Mouse (Mus musculus) liver, embryonic 14.5 days (tissue): Measurements from ENCODE around the gene Icam4.

Experiments
- CTCF ChIP-seq: IDR thresholded peaks from 2 replicates; pipeline ENCODE4 v1.5.1; 2016; ENCODE audit warnings: antibody characterized with exemption, low read depth, control low read depth
- EP300 ChIP-seq: IDR thresholded peaks from 2 replicates; pipeline ENCODE4 v1.6.1; 2016; ENCODE audit warnings: antibody characterized with exemption, low read depth

DNA sequence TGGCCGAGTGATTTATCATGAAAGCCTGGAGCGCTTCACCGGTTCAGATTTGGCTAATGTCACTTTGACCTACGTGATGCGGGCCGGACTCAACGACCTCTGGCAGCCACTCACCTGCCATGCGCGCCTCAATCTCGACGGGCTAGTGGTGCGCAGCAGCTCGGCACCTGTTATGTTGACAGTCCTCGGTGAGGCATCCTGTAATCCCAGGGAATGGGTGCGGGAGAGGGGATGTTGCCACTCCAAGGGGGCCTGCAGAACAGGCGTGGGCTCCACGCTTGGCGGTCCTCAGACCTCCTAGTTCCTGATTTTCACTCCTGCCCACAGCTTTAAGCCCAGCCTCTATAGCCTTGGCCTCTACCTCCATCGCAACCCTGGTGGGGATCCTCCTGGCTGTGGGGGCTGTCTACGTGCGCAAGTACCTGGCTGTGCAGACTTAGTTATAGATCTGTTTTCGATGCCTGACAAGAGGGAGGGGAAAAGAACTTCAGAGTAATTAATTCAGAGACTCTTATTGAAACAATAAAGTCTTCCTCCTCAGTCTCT is 955 bp downstream of the Icam4 start:
- TF ChIP-seq EP300 (no peak), CTCF (no peak)
